In genomic region chr10:67083446-67084166, GRCm38 (mm10) we compare ENCODE assay signal across 9 mouse cellular contexts. TPM values are rescaled to one million over a fixed set of nuclear protein-coding genes. Genes with fewer than 3 reads are reported as not detected.
DNase-seq lines count a peak whose midpoint lies in the region; TF ChIP-seq lines count a peak whose summit lies in the region.
"Had no signal": no experiment of that assay in that cellular context is flagged by ENCODE, and none has a peak within 500 bp of the region (broad histone marks: within the 10 kb centered on the region; RNA-seq: fewer than 3 reads in every experiment).

No protein-coding gene starts in this region.

- H3K36me3 ChIP-seq in ES-Bruce4 (ENCODE audit: control insufficient read depth, insufficient read depth, low read length, poor library complexity, severe bottlenecking) = no peaks in the 10 kb centered on the region
- H3K36me3 ChIP-seq: midbrain, embryonic 13.5 days had no signal

- H3K9me3 ChIP-seq in ES-Bruce4 (replicated peaks; ENCODE audit: control insufficient read depth, insufficient read depth, low read length, poor library complexity, severe bottlenecking) = no peaks in the 10 kb centered on the region
- H3K9me3 ChIP-seq: midbrain, embryonic 13.5 days had no signal

- no peak for TF ChIP-seq POLR2A in ES-Bruce4 (IDR thresholded peaks at IDR 0.05; ENCODE audit: insufficient read depth, low read length)
- TF ChIP-seq POLR2A in embryonic fibroblast, embryonic 13.5 days (IDR thresholded peaks at IDR 0.05; ENCODE audit: low read depth, low read length) = no peak

- no peak for TF ChIP-seq CTCF in ES-Bruce4 (IDR thresholded peaks at IDR 0.05; ENCODE audit: low read depth, low read length)
- TF ChIP-seq CTCF in embryonic fibroblast, embryonic 13.5 days (IDR thresholded peaks at IDR 0.05; ENCODE audit: borderline replicate concordance, insufficient read depth, low read length) = no peak
- no peak for TF ChIP-seq CTCF in layer of hippocampus, adult 2 months (conservative IDR thresholded peaks at IDR 0.05)

- no peak overlapping the region for H3K4me3 ChIP-seq in ES-Bruce4 (ENCODE audit: low read depth, low read length)
- H3K4me3 ChIP-seq in embryonic fibroblast, embryonic 13.5 days (ENCODE audit: insufficient read depth, low read length) = no peak overlapping the region
- no peak overlapping the region for H3K4me3 ChIP-seq in layer of hippocampus, adult 2 months
- H3K4me3 ChIP-seq: midbrain, embryonic 13.5 days had no signal

- peak overlapping the region; percentile 94 for H3K27ac ChIP-seq in ES-Bruce4 (ENCODE audit: insufficient read depth, low read length)
- H3K27ac ChIP-seq in embryonic fibroblast, embryonic 13.5 days (ENCODE audit: insufficient read depth, low read length) = peak overlapping the region; percentile 62
- no peak overlapping the region for H3K27ac ChIP-seq in layer of hippocampus, adult 2 months
- H3K27ac ChIP-seq: midbrain, embryonic 13.5 days had no signal

- H3K9ac ChIP-seq in ES-Bruce4 (ENCODE audit: low read depth, poor library complexity, severe bottlenecking) = no peak overlapping the region
- H3K9ac ChIP-seq: midbrain, embryonic 13.5 days had no signal

- H3K4me1 ChIP-seq in ES-Bruce4 (ENCODE audit: control insufficient read depth, insufficient read depth, low read length) = peaks cover 2% of the 10 kb centered on the region
- peaks cover 2% of the 10 kb centered on the region; the same call in 1 of the 2 replicates for H3K4me1 ChIP-seq in embryonic fibroblast, embryonic 13.5 days (ENCODE audit: control insufficient read depth, insufficient read depth, low read length)

- no peaks in the 10 kb centered on the region for H3K27me3 ChIP-seq in ES-Bruce4 (ENCODE audit: control insufficient read depth, insufficient read depth, low read length, poor library complexity, severe bottlenecking)
- H3K27me3 ChIP-seq: midbrain, embryonic 13.5 days had no signal

- peak; percentile 98 for TF ChIP-seq EP300 in ES-Bruce4 (IDR thresholded peaks at IDR 0.05; ENCODE audit: insufficient read depth, low read depth, low read length)

- peak; percentile 56 for DNase-seq in gastrocnemius, adult 18-20 months (ENCODE audit: low spot score)
- DNase-seq in gastrocnemius, postnatal 36 days = no peak
- peak; percentile 87 for DNase-seq in cerebellum, adult 8-10 months
- DNase-seq in adrenal gland, adult 8-10 months = no peak
- no peak for DNase-seq in adrenal gland, adult 2 months
- no peak for DNase-seq in layer of hippocampus, adult 2 months (ENCODE audit: low spot score in 2 of 2)

- intact Hi-C loops in gastrocnemius, postnatal 36 days (cut with DNase I) = no loop called here

RNA-seq across cellular contexts. Expression of gene Jmjd1c, which starts 12.3 kb away (rescaled TPM):
- 10 to 100 TPM; 23.5 to 25.4 TPM for total RNA-seq in gastrocnemius, adult 18-20 months (2021)
- total RNA-seq in gastrocnemius, postnatal 36 days (2021) = 10 to 100 TPM; 20.2 to 21.5 TPM
- polyA plus RNA-seq in ES-Bruce4 (2011; ENCODE audit: insufficient read depth, insufficient read length, low read depth, missing spikeins) = 123 and 141 TPM in 2 replicates
- polyA plus RNA-seq in embryonic fibroblast, embryonic 13.5 days (2011; ENCODE audit: insufficient read length, low read depth, missing spikeins) = 34.1 and 40.2 TPM in 2 replicates
- total RNA-seq in adrenal gland, adult 8-10 months (2022) = 100 to 1,000 TPM in 1 of 4 experiments, 10 to 100 TPM in 3; 54.1 to 103 (median 65.0) TPM
- 10 to 100 TPM; 45.0 to 53.7 TPM for total RNA-seq in adrenal gland, adult 2 months (2021)
- 15.9 and 18.1 TPM in 2 replicates for polyA plus RNA-seq in adrenal gland, adult 2 months (2012; rRNA removed)
- total RNA-seq in layer of hippocampus, adult 2 months (2021) = 100 to 1,000 TPM; 106 to 111 TPM

RNA-seq across cellular contexts. Expression of gene Reep3, which starts 13.1 kb away (rescaled TPM):
- 10 to 100 TPM; 10.0 to 11.1 TPM for total RNA-seq in gastrocnemius, adult 18-20 months (2021)
- total RNA-seq in gastrocnemius, postnatal 36 days (2021) = 10 to 100 TPM; 10.0 to 10.2 TPM
- 47.9 and 50.5 TPM in 2 replicates for polyA plus RNA-seq in ES-Bruce4 (2011; ENCODE audit: insufficient read depth, insufficient read length, low read depth, missing spikeins)
- 71.6 and 76.0 TPM in 2 replicates for polyA plus RNA-seq in embryonic fibroblast, embryonic 13.5 days (2011; ENCODE audit: insufficient read length, low read depth, missing spikeins)
- 10 to 100 TPM; 33.5 to 49.1 (median 44.9) TPM for total RNA-seq in adrenal gland, adult 8-10 months (2022)
- total RNA-seq in adrenal gland, adult 2 months (2021) = 10 to 100 TPM; 42.5 to 44.6 TPM
- 7.1 and 8.9 TPM in 2 replicates for polyA plus RNA-seq in adrenal gland, adult 2 months (2012; rRNA removed)
- 10 to 100 TPM; 18.3 to 21.9 TPM for total RNA-seq in layer of hippocampus, adult 2 months (2021)

Comparison
In these comparisons a context has a peak if more than half of its experiments do, and no peak if none do; other contexts are left out.
1. DNase-seq: peak in gastrocnemius, adult 18-20 months (single experiment) and cerebellum, adult 8-10 months (single experiment); none in gastrocnemius, postnatal 36 days (0 of 2), adrenal gland, adult 8-10 months (single experiment), adrenal gland, adult 2 months (single experiment) and layer of hippocampus, adult 2 months (0 of 2).